Comparison of ENCODE assay signal across 24 mouse cellular contexts in the genomic region with DNA sequence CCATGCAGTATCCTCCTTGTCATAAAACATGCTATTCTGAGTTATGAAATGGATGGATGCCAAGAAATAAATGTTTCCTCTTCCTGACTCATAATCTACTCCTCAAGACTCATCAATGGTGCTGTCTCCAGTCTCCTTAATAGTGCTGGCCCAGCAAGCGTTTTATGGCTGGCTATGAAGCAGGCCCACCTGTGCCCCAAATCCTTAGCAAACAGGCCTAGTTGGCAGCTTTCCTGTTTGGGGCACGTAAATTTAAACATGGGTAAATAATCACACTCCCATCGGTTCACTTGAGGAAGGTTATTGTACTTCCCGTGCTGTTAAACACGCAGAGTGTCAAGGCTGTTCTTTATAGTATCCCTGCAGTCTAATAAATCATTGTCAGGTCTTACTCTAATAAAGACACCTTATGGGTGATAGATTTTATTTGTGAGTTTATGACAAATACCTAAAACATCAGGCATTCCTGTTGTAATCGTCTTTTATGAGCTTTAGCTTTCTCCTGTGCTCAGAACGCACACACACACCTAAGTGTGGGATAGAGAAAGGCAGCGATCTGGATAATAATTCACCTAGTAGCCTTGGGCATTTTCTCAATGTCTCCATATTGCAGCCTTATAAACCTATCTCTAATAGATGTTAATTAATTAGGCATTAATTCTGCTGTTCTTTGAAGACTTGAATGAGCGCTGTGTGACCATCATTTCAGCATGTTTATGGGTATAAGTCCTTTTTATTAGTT.
DNase-seq lines count a peak whose midpoint lies in the region; ATAC-seq and TF ChIP-seq lines count a peak whose summit lies in the region.
"Had no signal": no experiment of that assay in that cellular context is flagged by ENCODE, and none has a peak within 500 bp of the region (broad histone marks: within the 10 kb centered on the region; RNA-seq: fewer than 3 reads in every experiment).

No protein-coding gene starts in this region.

- no peak overlapping the region for H3K27ac ChIP-seq in liver, embryonic 12.5 days
- no peak overlapping the region for H3K27ac ChIP-seq in cerebellum, adult 2 months (ENCODE audit: insufficient read depth, low read length)
- H3K27ac ChIP-seq: embryonic facial prominence, embryonic 10.5 days; heart, embryonic 15.5 days; layer of hippocampus, adult 2 months; midbrain, embryonic 13.5 days had no signal

- H3K27me3 ChIP-seq in liver, embryonic 12.5 days (replicated peaks), result no peaks in the 10 kb centered on the region
- H3K27me3 ChIP-seq in cerebellum, adult 2 months (ENCODE audit: control insufficient read depth, insufficient read depth, low read length), result no peaks in the 10 kb centered on the region
- H3K27me3 ChIP-seq: heart, embryonic 15.5 days; midbrain, embryonic 13.5 days had no signal

- TF ChIP-seq POLR2A in cerebellum, adult 2 months (IDR thresholded peaks at IDR 0.05; ENCODE audit: borderline replicate concordance, insufficient read depth, low read length), result no peak

- intact Hi-C loops in heart, postnatal 14 days (cut with DNase I), result no loop called here

- H3K4me1 ChIP-seq in liver, embryonic 12.5 days, result no peaks in the 10 kb centered on the region
- H3K4me1 ChIP-seq in cerebellum, adult 2 months (ENCODE audit: control insufficient read depth, insufficient read depth, low read length), result no peaks in the 10 kb centered on the region
- H3K4me1 ChIP-seq: embryonic facial prominence, embryonic 10.5 days; heart, embryonic 15.5 days; midbrain, embryonic 13.5 days had no signal

- no peak overlapping the region for H3K4me3 ChIP-seq in liver, embryonic 12.5 days
- no peak overlapping the region for H3K4me3 ChIP-seq in cerebellum, adult 2 months (replicated peaks; ENCODE audit: insufficient read depth, low read depth, low read length)
- H3K4me3 ChIP-seq: embryonic facial prominence, embryonic 10.5 days; heart, adult 2 months; heart, embryonic 15.5 days; layer of hippocampus, adult 2 months; midbrain, embryonic 13.5 days had no signal

- ATAC-seq in liver, embryonic 12.5 days, result no peak
- ATAC-seq: inflammation-experienced regulatory T-cells, adult 6 months; midbrain, embryonic 13.5 days had no signal

- peak; percentile 4 for DNase-seq in kidney, postnatal 14 days
- DNase-seq in kidney, adult 18-20 months, result no peak
- DNase-seq in 3T3-L1 (ENCODE audit: low read depth, low spot score), result peak; percentile 51
- peak; percentile 22 for DNase-seq in Muller cell, postnatal 12 days (ENCODE audit: inconsistent ontology term)
- peak; percentile 91 for DNase-seq in large intestine, adult 2 months (ENCODE audit: low read depth, low spot score)
- DNase-seq in heart, postnatal 14 days, result no peak
- DNase-seq in cerebellum, adult 2 months, result no peak
- DNase-seq: adrenal gland, postnatal 14 days; cerebellum, adult 11-12 months; cerebellum, postnatal 36 days; gastrocnemius, postnatal 10 days; heart, adult 2 months; layer of hippocampus, postnatal 36 days; lung, adult 2 months; right cerebral cortex, postnatal 25 days; thymus, adult 2 months had no signal

- H3K4me2 ChIP-seq in liver, embryonic 12.5 days, result no peak overlapping the region
- H3K4me2 ChIP-seq: heart, embryonic 15.5 days; liver, embryonic 11.5 days; midbrain, embryonic 13.5 days had no signal

- no peak overlapping the region for H3K9ac ChIP-seq in liver, embryonic 12.5 days
- H3K9ac ChIP-seq: heart, embryonic 15.5 days; midbrain, embryonic 13.5 days had no signal

- no peaks in the 10 kb centered on the region for H3K9me3 ChIP-seq in liver, embryonic 12.5 days (replicated peaks)
- H3K9me3 ChIP-seq: embryonic facial prominence, embryonic 10.5 days; G1E; heart, embryonic 15.5 days; midbrain, embryonic 13.5 days had no signal

- no peak for TF ChIP-seq CTCF in cerebellum, adult 2 months (IDR thresholded peaks at IDR 0.05; ENCODE audit: borderline replicate concordance, insufficient read depth, low read depth, low read length)

- H3K36me3 ChIP-seq in liver, embryonic 12.5 days, result no peaks in the 10 kb centered on the region
- H3K36me3 ChIP-seq: embryonic facial prominence, embryonic 10.5 days; G1E; heart, embryonic 15.5 days; midbrain, embryonic 13.5 days had no signal

- WGBS in large intestine, adult 2 months, result 25% methylated on average over 9 of the region's 9 CpGs
- 73% methylated on average over 9 of the region's 9 CpGs for WGBS in liver, embryonic 12.5 days (ENCODE audit: insufficient replicate concordance)
- 69% methylated on average over 9 of the region's 9 CpGs for WGBS in cerebellum, adult 2 months

Comparison
In these comparisons a context has a peak if more than half of its experiments do, and no peak if none do; other contexts are left out.
1. DNase-seq: peak in kidney, postnatal 14 days (single experiment), 3T3-L1 (single experiment), Muller cell, postnatal 12 days (single experiment) and large intestine, adult 2 months (single experiment); none in kidney, adult 18-20 months (single experiment), heart, postnatal 14 days (0 of 2) and cerebellum, adult 2 months (0 of 2).